Mouse (Mus musculus) thymus, postnatal 0 days (tissue): Measurements from ENCODE around the gene Syt1. TPM values are rescaled to one million over a fixed set of nuclear protein-coding genes. Genes with fewer than 3 reads are reported as not detected.

Experiments
- DNase-seq: peaks from one replicate; pipeline ENCODE4 v3.0.0-alpha.2; 2015; ENCODE audit warnings: low spot score
- polyA plus RNA-seq: library from polyadenylated mRNA; unstranded; fragments of >200 nt; fragmentation: Nextera tagmentation; extraction: Ambion mirVana; gene quantifications from 2 replicates; pipeline ENCODE4 v1.2.1, GENCODE M21; 2015

The Syt1 gene
- polyA plus RNA-seq, 1 experiment from 2014 or later, result 1.8 TPM

DNA sequence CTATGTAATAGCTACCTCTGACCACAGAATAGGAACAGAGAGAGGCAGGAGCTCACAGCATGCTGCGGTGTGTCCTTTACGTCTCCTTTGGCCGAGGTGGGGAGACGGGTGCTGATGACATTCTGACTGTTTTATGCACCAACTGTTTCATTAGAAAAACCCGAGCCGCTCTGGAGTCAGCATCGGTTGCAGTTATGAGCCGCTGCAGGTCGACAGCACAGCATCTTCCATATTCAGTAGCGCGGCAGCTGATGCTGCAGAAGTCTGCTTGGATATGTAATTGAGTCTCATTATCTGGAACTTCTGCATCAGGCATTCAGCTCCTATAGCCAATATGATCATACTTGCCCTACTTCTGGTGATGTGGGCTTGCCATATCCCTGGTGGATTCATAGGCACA lies 485.3 kb downstream of the Syt1 start:
- no peak for DNase-seq

DNA sequence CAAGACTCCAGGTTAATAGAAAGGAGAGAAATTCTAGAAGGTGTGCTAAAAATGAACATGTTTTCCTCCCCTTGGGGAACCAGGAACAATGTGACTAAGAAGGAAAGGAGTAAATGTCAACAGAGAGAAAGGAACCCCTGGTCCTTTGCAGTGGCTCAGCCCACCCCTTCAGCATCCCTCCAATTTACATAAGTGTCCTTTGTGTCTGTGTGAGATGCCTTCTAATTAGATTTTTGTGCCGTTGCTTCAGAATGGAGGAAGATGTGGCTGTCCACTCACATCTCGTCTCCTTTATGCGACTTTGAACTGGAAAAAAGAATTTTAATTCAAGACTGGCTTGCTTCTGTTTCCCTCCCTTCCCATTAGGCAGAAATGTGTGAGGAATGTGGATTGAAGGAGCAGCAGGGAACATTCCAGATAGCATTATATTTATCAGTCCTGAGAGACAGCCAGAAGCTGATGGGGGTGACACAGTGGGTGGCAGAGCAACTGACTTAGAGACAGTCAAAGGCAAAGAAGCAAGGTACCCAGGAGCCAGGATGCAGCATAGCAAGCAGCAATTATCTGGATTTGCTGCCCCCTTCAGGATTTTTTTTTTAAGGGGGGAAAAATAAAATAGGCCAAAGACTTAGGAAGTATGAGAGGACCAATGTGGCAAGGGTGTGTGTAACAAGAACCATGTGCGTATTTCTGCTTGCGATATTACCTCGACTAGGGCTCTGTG lies 486.3 kb downstream of the Syt1 start:
- no peak for DNase-seq

- DNase-seq, result no peak
Observed at GRCm38 (mm10) chr10:108519156-108519555, 491.6 kb downstream of the Syt1 start.

DNA sequence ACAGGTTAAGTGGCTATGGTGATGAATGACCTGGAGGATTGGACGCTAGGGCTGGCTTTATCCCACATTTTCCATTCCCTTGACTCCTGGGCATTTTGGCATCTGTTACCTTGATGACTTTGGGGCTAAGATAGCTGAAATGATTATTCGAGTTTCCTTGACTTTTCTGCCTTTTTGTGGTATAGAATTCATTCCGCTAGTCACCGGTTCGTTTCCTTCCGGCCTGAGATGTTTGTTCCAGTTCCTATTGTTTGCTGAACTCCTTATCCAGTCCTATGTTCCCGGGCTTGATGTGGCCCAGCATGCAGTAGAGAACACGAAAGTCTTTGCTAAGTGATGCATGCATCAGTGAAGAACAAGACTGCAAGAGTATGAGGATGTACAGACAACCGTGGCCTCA lies 493.7 kb downstream of the Syt1 start:
- DNase-seq, result no peak

DNA sequence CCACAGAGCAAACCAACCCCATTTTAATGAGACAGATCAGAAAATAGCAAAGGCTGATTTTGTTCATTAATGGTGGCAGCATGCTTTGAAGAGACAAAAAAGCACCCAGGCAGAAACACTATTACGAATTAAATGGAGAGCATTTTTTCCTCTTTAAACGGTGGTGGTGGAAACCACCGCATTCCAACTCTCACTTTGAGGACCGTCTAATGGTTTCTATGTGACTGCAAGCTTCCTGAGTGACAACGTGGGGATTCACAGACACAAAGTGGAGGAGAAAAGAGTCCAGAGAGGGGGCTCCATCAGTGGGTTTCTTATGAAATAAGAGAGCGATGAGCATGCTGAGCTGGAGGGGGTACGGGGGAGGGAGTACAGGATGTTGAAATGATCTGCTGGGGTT lies 496.1 kb downstream of the Syt1 start:
- no peak for DNase-seq

DNA sequence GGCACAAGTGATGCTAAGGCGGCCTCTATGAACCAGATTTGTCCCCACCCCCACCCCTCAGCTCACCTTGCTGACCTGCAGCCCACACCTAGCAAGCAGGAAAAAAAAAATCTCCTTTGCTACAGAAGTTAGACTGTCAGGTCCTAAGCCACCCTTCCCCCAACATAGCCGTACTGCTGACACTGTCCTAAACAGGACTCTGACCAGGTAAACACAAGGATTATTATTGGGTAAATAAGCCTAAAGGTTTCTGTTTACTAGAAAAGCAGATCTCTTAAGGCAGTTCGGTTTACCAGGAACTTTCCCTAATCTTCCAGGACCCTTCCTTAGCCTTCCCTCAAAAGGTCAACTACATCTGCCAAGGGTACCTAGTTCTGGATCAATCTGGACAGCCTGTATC lies 501.2 kb downstream of the Syt1 start:
- no peak for DNase-seq

DNA sequence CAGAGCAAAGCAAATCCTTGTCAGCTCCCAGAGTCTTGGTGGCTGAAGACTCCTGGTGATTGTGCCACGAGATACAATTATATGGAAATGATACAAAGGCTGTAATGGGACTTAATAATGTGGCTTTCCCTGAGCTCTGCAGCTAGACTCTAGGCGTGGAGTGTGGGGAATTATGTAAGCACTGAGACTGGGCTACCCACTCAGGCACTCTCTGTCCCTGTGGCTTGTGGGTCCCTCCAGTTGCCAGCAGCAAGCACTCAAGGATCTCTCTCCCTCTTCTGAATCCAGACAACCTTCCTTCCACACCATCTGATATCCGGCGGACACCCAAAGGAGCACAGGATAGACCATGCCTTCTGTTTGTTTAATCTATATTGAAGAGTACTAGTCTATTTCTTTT lies 503.9 kb downstream of the Syt1 start:
- DNase-seq, result no peak

DNA sequence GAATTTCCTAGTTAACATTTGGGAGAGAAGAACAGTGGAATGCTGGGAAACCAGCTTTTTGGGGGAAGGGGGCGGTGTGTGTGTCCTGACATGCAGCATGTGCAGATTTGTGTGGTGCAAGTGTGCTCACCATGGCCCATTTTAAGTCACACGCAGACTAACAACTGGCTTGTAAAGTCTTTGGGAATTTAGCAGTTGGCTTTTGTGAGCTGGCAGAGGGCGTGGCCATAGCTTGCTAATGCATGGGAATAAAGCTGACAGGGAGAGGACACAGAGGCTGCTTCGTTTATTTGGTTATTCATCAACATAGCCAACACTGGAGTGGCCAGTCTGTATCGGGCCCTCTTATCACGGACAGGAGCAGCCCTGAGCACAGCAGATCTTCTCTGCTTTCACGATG lies 505.9 kb downstream of the Syt1 start:
- no peak for DNase-seq

GRCm38 (mm10) chr10:108504128-108504870 lies 506.5 kb downstream of the Syt1 start:
- no peak for DNase-seq

DNA sequence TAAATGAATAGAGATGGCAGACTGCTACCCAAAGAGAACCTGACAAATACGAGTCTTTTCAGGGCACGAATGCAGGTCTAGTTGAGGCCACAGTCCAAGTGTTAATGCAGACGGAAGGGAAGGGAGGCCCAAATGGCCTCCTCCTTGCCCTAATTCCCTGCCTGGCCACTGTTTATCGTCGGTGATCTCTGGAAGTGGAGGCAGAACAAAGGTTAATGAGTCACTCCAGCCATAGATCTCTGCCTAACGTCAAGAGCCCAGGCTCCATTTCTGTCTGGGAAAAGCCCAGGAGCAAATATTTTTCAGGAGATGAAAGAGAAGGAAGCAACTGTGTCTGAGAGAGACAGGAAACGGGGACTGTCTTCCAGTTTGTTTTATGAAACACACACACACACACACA lies 520.6 kb downstream of the Syt1 start:
- no peak for DNase-seq

DNA sequence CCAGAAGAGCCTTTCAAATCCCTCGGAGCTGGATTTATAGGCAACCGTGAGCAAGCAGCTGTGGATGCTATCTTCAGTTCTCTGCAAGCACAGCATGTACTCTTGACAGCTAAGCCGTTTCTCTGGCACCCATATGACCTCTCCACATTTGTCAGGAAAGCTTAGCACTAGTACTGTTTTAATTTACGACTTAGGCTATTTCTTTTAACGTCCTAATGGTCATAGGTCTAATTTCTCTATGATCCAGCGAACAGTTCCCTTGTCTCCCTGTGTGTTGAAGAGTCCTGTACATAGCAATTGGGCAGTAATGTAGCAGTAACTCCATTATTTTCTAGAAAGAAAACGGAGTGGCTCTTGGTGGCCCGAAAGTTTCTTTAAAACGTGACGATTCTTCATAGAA lies 526.8 kb downstream of the Syt1 start:
- no peak for DNase-seq

DNA sequence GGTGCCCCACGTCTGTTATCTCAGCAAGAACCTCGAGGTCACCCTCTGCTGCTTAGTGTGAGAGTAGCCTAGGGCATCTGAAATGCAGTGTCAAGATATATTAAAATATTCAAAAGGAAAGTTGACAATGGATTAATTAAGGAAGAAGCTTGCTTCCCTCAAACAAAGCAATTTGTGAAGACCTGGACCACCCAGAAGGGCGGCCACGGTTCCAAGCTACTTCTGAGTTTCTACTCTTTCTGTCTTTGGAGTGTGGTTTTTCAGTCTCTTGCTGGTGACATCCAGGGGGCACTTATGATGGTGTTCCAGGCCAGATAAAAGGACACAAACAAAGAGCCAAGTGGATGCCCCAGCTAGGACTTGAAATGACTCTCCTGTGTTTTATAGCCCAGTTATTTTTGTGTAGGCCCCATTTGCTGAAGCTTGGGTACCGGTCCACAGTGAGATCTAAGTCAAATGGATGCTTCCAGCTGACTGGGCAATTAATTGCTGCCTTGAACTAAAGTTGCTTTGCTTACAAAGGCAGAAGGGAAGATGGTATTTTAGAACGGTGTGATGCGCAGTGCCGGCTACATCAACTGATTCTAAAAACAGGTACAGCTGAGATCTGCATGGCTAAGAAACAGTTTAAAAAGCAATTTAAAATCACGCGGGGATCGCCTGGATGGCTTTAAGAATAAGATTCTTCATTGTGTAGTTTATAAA lies 530.5 kb downstream of the Syt1 start:
- no peak for DNase-seq

- DNase-seq, result no peak
Observed at GRCm38 (mm10) chr10:108470319-108470955, 540.3 kb downstream of the Syt1 start.

- no peak for DNase-seq
Observed at GRCm38 (mm10) chr10:108466539-108466938, 544.2 kb downstream of the Syt1 start.

DNA sequence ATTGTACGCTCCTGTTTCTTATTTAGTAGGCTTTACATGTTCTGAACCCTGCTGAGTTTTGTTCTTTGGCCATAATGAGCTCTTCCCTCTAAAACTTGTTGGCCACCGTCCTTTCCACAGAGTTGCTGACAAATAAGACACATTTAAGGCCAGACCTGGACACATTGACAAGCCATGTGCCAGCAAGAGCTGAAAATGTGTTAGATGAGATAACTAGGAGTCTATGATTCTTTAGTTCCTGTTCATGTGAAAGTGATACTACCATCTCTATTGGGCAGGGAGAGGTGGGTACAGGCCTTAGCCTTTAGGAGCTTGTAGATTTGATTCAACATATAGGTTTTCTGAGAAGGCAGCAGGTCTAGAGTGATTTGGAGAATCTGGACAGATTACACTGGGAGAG lies 548.9 kb downstream of the Syt1 start:
- DNase-seq, result no peak

- DNase-seq, result no peak
Observed at GRCm38 (mm10) chr10:108457054-108457453, 553.7 kb downstream of the Syt1 start.

DNA sequence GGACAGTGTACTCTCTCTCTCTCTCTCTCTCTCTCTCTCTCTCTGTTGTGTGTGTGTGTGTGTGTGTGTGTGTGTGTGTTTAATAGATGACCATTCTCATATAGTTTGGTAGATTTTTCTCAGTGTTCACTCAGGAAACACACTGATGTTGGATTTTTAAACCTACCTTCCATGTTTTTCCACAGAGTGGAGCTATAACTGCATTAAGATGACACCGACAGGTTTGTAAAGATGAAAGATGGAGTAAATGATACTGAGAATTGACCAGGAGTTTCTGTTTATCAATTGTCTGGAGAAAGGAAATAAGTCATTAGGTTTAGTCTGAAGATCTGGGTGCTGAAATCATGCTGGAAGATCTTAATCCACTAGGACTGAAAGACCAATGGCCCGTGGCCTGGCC lies 554.9 kb downstream of the Syt1 start:
- no peak for DNase-seq

DNA sequence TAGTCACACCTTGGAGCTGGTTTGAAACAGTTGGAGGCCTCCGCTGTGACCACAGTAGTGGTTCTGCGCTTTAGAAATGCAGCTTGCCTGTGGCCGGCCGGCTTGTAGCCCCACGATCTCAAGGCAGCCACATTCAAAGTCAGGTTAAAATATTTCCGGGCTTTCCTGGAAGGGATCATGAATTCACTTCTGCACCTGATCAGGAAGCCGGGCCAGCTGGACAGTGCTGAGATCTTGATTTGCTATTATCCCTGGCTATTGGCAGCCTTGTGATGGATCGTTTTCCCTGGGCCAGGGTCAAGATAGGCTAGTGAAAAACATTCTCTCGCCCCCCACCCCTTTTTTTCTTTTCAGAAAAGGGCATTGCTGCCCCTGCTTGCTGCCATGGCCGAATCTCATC lies 555.6 kb downstream of the Syt1 start:
- DNase-seq, result no peak

GRCm38 (mm10) chr10:108454691-108455117 lies 556.1 kb downstream of the Syt1 start:
- no peak for DNase-seq

DNA sequence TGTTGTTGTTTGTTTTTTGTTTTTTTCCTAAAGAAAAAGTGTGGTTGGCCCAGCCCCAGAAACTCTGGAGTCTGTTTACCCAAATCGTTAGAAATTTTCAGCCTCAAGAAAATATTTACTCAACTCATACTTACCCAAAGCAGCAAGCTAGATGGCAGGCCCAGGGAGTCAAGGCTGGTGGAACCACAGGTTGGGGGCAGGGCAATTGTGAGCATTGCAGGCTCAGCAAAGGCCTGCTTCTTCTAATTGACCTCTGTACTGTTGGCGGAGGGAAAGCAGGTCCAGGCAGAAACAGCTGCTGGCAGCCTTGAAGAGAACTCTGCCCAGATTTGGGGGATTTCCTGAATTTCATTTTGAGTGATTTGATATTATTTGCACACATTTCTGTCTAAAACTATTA lies 557.2 kb downstream of the Syt1 start:
- no peak for DNase-seq

- no peak for DNase-seq
Observed at GRCm38 (mm10) chr10:108452421-108452820, 558.4 kb downstream of the Syt1 start.

DNA sequence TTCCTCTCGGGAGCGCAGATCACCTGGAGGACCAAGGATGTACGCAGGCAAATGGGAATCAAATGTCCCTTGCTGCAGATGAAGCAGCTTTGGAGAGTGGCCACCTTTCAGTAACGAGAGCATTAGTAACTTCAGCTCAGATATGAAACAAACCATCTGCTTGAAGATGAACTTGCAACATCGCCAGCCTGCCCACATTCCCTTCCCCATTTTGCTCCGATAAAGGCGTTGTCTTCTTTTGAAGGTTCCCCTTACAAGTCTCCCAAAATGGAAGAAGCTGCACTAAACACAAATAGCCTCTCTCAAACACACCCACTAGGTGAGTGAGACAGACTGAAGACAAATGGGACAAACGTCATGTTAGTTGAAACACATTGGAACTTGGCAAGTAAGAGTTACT lies 559.3 kb downstream of the Syt1 start:
- no peak for DNase-seq
